Mouse (Mus musculus): ENCODE measurements at regions not wholly inside any gene's neighbourhood (a gene's known extent, or its start where the extent isn't known, plus 50 kb on each side); places are given as distances from the start of the nearest gene placed in this dataset.

DNA sequence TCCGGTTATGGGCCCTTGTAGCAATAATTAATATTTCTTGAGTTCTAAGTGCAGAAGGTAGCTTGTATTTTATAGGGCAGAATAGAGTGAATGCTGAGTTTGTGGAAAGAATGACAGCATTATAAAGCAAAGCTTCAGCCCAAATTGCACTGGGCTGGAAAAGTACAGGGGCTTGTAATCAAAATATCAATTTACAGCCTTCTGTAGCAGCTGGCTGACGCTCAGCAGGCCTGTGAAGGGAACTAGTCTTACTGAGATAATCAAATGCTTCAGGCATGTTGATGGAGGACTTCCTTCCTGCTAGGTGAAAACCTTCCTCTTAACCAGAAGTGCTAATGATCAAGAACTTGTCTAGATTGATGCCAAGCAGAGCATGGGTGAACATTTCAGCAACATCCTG is 257.9 kb upstream of the Sdr16c6 start:
- TF ChIP-seq EP300 (optimal IDR thresholded peaks at IDR 0.05) (no peak), CTCF (IDR thresholded peaks at IDR 0.05; ENCODE audit: low read depth) (no peak)

Data from stomach, postnatal 0 days (tissue).